Mouse (Mus musculus) embryonic facial prominence, embryonic 11.5 days (tissue): Measurements from ENCODE around the gene Fbxo36. TPM values are rescaled to one million over a fixed set of nuclear protein-coding genes. Genes with fewer than 3 reads are reported as not detected.

Source experiments
- ATAC-seq: fragments of 200-750 bp; cut with Nextera tagmentation; replicated peaks from 2 replicates; pipeline ENCODE4 v1.8.0; 2017; ENCODE audit warnings: low read depth; ENCODE audit not compliant: insufficient number of reproducible peaks, low FRiP score, low TSS enrichment
- DNase-seq: peaks from one replicate; pipeline ENCODE4 v3.0.0-alpha.2; 2015; ENCODE audit warnings: low spot score
- H3K27ac ChIP-seq: fragments of 300-500 bp; sonication (generic); replicated peaks from 2 replicates; pipeline ENCODE4 v1.5.1; 2014; ENCODE audit warnings: mild to moderate bottlenecking, low read depth, low read length, control low read depth
- H3K27me3 ChIP-seq: fragments of 300-500 bp; sonication (generic); 2 replicates; pipeline ENCODE4 v1.6.1; 2014; ENCODE audit warnings: mild to moderate bottlenecking, low read length, moderate library complexity, mixed read lengths; ENCODE audit not compliant: control insufficient read depth, insufficient read depth
- H3K36me3 ChIP-seq: fragments of 300-500 bp; sonication (generic); replicated peaks from 2 replicates; pipeline ENCODE4 v1.6.1; 2014; ENCODE audit warnings: low read depth, mild to moderate bottlenecking, low read length, moderate library complexity, mixed read lengths; ENCODE audit not compliant: control insufficient read depth, insufficient read depth
- H3K4me1 ChIP-seq: fragments of 300-500 bp; sonication (generic); 2 replicates; pipeline ENCODE4 v1.6.1; 2014; ENCODE audit warnings: low read length, mixed read lengths; ENCODE audit not compliant: control insufficient read depth, insufficient read depth
- H3K4me2 ChIP-seq: fragments of 300-500 bp; sonication (generic); 2 replicates; pipeline ENCODE4 v1.6.1; 2014; ENCODE audit warnings: low read depth, mild to moderate bottlenecking, control low read depth, low read length, moderate library complexity
- H3K4me3 ChIP-seq: fragments of 300-500 bp; sonication (generic); 2 replicates; pipeline ENCODE4 v1.5.1; 2014; ENCODE audit warnings: low read depth, low read length, control low read depth
- H3K9ac ChIP-seq: fragments of 300-500 bp; sonication (generic); replicated peaks from 2 replicates; pipeline ENCODE4 v1.6.1; 2014; ENCODE audit warnings: mild to moderate bottlenecking, control low read depth, low read length
- H3K9me3 ChIP-seq: fragments of 300-500 bp; sonication (generic); replicated peaks from 2 replicates; pipeline ENCODE4 v1.6.1; 2016; ENCODE audit warnings: mild to moderate bottlenecking, low read length, inconsistent platforms, mixed read lengths; ENCODE audit not compliant: control insufficient read depth
- WGBS: fragments of 180-500 bp; shearing (Covaris S2); extraction: QIAGEN DNeasy Blood & Tissue Kit; methylation state at CpG from one replicate; pipeline ENCODE4 v1.1.7; 2014; 5-methylcytosine and 5-hydroxymethylcytosine counted together
- polyA plus RNA-seq: library from polyadenylated mRNA; unstranded; fragments of >200 nt; fragmentation: Nextera tagmentation; extraction: Ambion mirVana; gene quantifications from 2 replicates; pipeline ENCODE4 v1.2.1, GENCODE M21; 2014

The Fbxo36 gene
- polyA plus RNA-seq, 1 experiment from 2014 or later: 9.9 TPM

DNA sequence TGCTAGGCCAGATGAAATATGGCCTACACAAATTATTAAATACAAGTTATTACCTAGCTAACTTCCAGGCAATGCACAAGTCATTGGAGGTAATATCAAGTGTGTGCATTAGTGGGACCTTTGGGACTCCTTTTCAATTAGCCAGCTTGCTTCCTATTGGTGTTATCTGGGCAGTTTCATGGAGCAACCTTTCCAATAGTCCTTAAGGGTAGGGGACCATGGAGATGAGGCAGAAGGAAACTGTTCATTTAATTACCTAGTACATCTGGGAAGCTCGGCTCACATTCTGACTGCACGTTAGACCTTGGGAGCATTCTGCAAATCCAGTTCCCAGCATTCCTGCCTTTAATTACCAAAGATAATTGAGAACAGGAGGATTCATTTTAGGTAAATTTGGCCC lies 64.8 kb downstream of the Fbxo36 start:
- H3K27ac ChIP-seq: no peak overlapping the region
- no peak overlapping the region for H3K4me3 ChIP-seq
- ATAC-seq (no peak), DNase-seq (no peak)
- no peaks in the 10 kb centered on the region for H3K36me3 ChIP-seq
- no peaks in the 10 kb centered on the region for H3K27me3 ChIP-seq
- H3K9ac ChIP-seq: no peak overlapping the region
- H3K9me3 ChIP-seq: no peaks in the 10 kb centered on the region
- no peak overlapping the region for H3K4me2 ChIP-seq
- H3K4me1 ChIP-seq: no peaks in the 10 kb centered on the region
- 33% methylated on average over 2 of the region's 2 CpGs for WGBS

DNA sequence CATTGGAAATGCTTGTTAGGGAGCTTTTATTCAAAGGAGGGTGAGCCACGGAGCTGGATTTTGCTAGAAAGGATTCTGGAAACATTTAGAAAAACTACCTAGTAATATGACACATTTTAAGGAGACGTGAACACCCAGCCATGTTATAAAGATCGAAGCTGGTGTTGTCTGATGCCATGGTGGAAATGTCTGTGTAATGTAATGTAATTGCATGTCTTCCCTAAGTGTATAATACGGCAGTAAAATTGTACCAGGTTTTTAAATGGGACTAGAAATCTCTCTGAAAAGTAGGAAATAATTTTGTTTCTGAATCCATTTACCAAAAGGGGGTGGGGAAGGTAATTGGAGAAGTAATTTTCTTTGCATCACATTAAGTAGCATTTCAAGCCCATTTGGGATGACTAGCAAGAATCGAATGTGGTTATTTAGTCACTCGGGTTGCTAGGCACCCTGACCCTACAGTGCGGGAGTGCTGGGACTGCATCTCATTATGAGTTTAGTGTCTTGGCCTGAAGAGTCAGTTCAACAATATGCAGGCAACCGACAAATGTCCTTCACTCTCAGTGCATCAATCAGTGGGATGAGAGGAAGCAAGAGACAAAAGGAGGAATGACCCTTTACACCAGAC lies 70.7 kb downstream of the Fbxo36 start:
- no peak overlapping the region for H3K9ac ChIP-seq
- H3K27ac ChIP-seq: no peak overlapping the region
- no peak overlapping the region for H3K4me3 ChIP-seq
- DNase-seq (peak; percentile 29), ATAC-seq (no peak)
- H3K4me1 ChIP-seq: no peaks in the 10 kb centered on the region
- H3K9me3 ChIP-seq: no peaks in the 10 kb centered on the region
- no peaks in the 10 kb centered on the region for H3K27me3 ChIP-seq
- no peak overlapping the region for H3K4me2 ChIP-seq
- H3K36me3 ChIP-seq: no peaks in the 10 kb centered on the region
- 60% methylated on average over 8 of the region's 8 CpGs for WGBS

DNA sequence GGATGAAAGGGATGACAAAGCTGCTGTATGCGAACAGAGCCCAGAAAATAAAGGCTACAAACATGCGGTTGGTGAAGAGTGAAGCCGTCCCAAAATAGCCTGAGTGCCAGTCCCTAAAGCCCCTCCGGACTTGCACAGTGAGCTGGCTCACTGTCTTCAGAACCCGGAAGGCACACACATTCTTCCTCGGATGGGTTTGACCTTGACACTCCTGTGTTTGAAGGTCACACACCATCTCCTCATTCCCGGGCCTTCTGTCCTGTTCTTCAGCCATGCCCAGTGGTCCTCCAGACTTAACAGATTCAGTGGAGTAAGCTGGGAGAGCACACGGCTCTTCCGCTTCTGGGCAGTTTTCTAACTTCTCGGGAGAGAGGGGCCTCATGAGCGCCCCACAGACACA lies 72.9 kb downstream of the Fbxo36 start:
- WGBS: 93% methylated on average over 11 of the region's 11 CpGs

GRCm38 (mm10) chr1:84915010-84915409 lies 75.4 kb downstream of the Fbxo36 start:
- H3K27ac ChIP-seq: no peak overlapping the region

More for the DNA sequence above, 72.9 kb downstream of the Fbxo36 start:
- DNase-seq: no peak
- H3K36me3 ChIP-seq: no peaks in the 10 kb centered on the region
- H3K9ac ChIP-seq: no peak overlapping the region
- H3K27ac ChIP-seq: no peak overlapping the region
- no peak overlapping the region for H3K4me3 ChIP-seq
- no peaks in the 10 kb centered on the region for H3K9me3 ChIP-seq
- no peak for ATAC-seq
- no peak overlapping the region for H3K4me2 ChIP-seq
- no peaks in the 10 kb centered on the region for H3K4me1 ChIP-seq
- H3K27me3 ChIP-seq: no peaks in the 10 kb centered on the region

GRCm38 (mm10) chr1:84918865-84919264 lies 79.2 kb downstream of the Fbxo36 start:
- ATAC-seq (no peak), DNase-seq (no peak)
- Histone ChIP-seq H3K9me3 (no peaks in the 10 kb centered on the region), H3K27ac (no peak overlapping the region), H3K27me3 (no peaks in the 10 kb centered on the region), H3K4me1 (no peaks in the 10 kb centered on the region), H3K4me3 (no peak overlapping the region), H3K36me3 (no peaks in the 10 kb centered on the region), H3K4me2 (no peak overlapping the region), H3K9ac (no peak overlapping the region)
- 85% methylated on average over 3 of the region's 3 CpGs for WGBS

More at GRCm38 (mm10) chr1:84915010-84915409, 75.4 kb downstream of the Fbxo36 start:
- no peak for DNase-seq
- H3K4me3 ChIP-seq: no peak overlapping the region
- H3K27me3 ChIP-seq: no peaks in the 10 kb centered on the region
- H3K9me3 ChIP-seq: no peaks in the 10 kb centered on the region
- no peaks in the 10 kb centered on the region for H3K36me3 ChIP-seq
- H3K4me2 ChIP-seq: no peak overlapping the region
- no peaks in the 10 kb centered on the region for H3K4me1 ChIP-seq
- 83% methylated on average over 4 of the region's 4 CpGs for WGBS
- no peak overlapping the region for H3K9ac ChIP-seq
- ATAC-seq: no peak

GRCm38 (mm10) chr1:84923432-84923831 lies 83.8 kb downstream of the Fbxo36 start:
- Histone ChIP-seq H3K27ac (no peak overlapping the region), H3K36me3 (no peaks in the 10 kb centered on the region), H3K4me2 (no peak overlapping the region), H3K9ac (no peak overlapping the region), H3K27me3 (no peaks in the 10 kb centered on the region), H3K9me3 (no peaks in the 10 kb centered on the region), H3K4me3 (no peak overlapping the region), H3K4me1 (no peaks in the 10 kb centered on the region)
- no peak for ATAC-seq
- whole genome bisulfite sequencing: 91% methylated on average over 2 of the region's 2 CpGs
- no peak for DNase-seq

DNA sequence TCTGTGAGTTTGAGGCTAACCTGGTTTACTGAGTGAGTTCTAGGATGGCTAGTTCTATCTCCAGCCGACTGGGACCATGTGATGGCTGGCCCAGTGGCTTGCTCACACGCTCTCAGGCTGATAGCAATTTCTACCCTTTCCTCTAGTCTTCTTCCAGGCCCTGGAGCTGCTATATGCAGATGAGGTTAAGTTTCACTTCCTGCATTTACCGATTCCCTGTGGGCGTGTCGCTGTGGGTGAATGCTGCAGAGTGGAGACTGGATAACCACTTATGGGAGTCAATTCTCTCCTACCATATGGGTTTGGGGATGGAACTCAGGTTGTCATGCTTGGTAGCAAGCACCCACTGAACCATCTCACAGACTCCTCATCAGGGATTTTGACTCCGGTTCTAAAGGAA lies 84.5 kb downstream of the Fbxo36 start:
- Histone ChIP-seq H3K9me3 (no peaks in the 10 kb centered on the region), H3K36me3 (no peaks in the 10 kb centered on the region), H3K9ac (no peak overlapping the region), H3K4me1 (no peaks in the 10 kb centered on the region), H3K4me2 (no peak overlapping the region), H3K27me3 (no peaks in the 10 kb centered on the region), H3K27ac (no peak overlapping the region), H3K4me3 (no peak overlapping the region)
- 77% methylated on average over 6 of the region's 6 CpGs for WGBS
- ATAC-seq (no peak), DNase-seq (no peak)

DNA sequence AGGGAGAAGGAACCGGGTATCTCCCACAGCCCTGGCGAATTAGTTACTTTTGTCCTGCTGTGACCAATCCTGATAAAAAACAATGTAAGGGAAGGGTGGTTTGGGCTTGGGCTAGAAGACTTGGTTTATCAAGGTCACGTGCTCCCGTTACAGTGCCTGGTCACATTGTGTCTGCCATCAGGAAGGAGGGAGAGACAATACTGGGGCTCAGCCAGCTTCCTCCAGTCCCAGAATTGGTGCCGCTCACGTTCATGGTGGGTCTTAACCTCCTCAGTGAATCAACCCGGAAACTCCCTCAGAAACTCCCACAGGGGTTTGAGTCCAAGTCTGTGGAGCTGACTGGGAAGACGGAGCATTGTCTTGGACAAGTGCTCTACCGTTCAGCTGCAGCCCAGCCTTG lies 86.0 kb downstream of the Fbxo36 start:
- no peaks in the 10 kb centered on the region for H3K4me1 ChIP-seq
- no peaks in the 10 kb centered on the region for H3K27me3 ChIP-seq
- no peak overlapping the region for H3K4me3 ChIP-seq
- H3K9ac ChIP-seq: no peak overlapping the region
- DNase-seq (no peak), ATAC-seq (no peak)
- no peak overlapping the region for H3K4me2 ChIP-seq
- 85% methylated on average over 9 of the region's 9 CpGs for WGBS
- H3K9me3 ChIP-seq: no peaks in the 10 kb centered on the region
- no peaks in the 10 kb centered on the region for H3K36me3 ChIP-seq
- no peak overlapping the region for H3K27ac ChIP-seq
